Mouse (Mus musculus) embryo, embryonic 11.5 days (tissue): Measurements from ENCODE around the gene Hsd17b12.

Experiments
- DNase-seq: peaks from one replicate; pipeline ENCODE4 v3.0.0-alpha.2; 2012; ENCODE audit warnings: low read depth, low spot score

The Hsd17b12 gene

DNA sequence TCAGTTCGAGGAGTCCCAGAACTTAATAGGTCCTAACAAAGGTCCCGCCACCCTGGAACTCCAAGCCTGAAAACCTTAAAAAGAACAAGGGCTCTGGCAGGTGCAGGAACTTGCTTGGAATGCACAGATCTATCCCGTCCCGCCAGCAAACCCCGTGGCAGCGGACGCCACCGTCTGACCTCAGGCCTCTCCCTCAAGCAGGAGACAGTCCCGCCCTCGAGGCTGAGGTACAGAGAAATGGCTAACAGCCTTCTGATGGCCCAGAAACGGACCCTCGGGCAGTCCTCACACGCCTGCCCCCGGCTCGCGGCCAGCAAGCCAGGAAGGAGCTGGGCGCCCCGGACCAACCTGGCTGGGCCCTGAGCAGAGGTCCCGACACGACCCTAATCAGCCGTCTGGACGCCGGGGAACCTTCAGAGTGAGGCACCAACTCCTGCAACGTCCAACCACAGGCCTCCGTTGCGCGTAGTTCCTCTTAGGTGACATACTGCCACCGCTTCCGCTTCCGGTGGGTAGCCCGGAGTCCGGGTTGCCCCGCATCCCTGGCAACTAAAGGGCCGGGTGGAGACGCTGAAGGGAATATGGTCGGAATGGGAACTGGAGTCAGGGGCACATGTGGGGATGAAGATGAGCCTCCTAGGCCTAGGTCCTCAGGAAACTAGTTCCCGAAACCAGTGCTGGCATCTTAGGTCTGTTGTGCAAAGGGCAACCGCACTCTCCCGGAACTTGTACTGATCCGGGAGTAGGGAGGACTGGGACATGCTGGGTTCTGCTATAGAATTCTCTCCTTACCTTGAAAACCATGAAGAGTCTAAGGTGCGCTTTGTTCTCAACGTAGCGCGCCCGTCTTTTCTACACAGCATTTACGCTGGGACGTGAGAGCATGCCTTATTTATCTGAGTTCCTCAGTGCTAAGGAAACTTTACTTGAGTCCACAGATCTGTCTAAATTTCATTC, 147.2 kb downstream of the Hsd17b12 start, which contains the start of gene Alkbh3:
TSS of gene Alkbh3 (minus strand) at position 473 of the 957 bp plus-strand sequence.
- peak; percentile 84 for DNase-seq

DNA sequence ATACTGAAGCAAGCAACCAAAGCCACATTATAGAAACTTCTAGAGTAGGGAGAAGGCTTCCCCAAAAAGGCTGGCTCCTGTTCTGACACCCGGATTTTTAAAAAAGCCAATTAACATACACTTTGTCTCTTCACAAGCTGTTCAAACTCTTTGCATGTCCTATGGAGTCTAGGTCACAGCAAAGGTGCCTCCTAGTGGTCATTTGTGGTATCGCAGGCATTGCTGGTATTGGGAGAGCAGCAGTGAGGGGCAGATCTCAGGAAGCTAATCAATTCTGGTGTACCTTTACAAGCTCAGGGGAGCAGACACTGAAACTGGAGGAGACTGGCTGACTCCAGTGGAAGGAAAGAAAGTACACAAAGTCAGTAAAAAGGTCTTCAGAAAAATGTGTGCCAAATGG, 155.4 kb downstream of the Hsd17b12 start:
- peak; percentile 71 for DNase-seq

DNA sequence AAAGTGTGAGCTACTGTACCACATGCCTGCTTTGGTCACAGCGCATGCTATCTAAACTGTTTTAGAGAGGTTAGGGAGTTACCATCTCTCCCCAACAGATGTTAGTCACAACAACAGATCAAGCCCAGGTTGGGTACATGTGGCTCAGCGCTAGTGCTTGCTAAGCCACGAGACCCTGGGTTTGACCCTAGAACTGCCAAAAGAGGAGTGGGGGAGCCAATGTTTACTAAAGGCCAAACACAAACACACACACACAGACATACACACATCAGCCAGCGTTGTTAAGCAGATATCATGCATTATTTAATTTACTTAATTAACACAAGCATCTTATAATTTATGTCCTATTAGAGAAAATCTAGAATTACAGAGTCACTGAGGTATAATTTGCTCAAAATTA, 155.8 kb downstream of the Hsd17b12 start:
- DNase-seq = no peak

DNA sequence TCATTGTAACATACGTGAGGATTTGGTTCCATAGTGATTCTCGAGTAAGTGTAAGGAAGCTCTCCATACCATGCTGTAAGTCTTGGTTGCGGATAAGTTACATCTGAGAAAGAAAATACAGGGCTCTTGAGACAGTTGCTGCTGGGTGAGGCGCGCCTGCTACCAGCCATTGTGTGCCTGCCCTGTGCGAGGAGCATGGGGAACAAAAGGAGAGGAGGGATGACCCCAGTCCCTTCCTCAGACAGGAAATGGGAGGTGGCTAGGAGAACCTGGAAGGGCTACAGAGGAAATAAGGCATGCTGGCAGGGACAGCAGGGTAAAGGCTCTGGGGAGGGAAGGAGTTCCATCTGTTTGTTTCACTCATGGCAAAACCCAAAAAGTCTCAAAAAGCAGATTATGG, 156.4 kb downstream of the Hsd17b12 start:
- no peak for DNase-seq

DNA sequence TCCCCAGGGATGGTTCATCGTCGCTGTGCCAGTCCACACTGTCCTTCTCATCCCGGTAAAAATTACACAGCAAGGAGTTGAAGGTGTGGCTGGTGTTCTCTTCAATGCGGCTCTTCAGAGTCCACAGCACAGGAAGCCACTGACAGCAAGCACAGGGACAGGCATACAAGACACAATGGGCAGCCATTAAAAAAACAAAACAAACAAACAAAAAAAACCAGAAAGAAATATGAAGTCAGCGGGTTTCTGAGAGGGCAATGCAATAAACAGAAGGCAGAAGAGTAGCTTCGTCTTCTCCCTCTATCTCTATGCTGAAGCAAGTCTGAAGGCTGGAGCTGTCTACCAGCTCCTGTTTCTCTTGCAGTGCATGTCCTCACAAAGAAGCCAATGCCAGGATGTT, 161.5 kb downstream of the Hsd17b12 start, which contains the start of gene Gm27027:
TSS of gene Gm27027 (minus strand) at position 101 of the 400 bp plus-strand sequence.
- no peak for DNase-seq

DNA sequence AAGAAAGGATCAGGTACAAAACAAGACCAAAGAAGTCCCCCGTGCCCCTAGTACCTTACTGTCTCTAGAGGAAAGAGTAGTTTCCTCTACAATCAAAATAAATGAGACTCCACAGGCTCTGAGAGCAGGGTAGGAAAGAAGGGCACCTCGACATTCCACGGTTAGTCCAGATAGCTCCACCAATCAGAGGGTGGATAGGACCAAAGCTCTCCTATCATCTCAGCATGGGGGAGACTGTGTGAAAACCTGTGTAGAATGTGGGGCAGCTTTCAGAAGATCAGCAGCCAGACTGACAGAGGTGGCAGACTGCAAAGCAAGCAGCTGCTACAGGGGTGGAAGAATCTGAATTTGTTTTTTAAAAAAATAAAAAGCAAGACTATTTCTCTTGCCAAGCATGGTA, 165.0 kb downstream of the Hsd17b12 start:
- no peak for DNase-seq

DNA sequence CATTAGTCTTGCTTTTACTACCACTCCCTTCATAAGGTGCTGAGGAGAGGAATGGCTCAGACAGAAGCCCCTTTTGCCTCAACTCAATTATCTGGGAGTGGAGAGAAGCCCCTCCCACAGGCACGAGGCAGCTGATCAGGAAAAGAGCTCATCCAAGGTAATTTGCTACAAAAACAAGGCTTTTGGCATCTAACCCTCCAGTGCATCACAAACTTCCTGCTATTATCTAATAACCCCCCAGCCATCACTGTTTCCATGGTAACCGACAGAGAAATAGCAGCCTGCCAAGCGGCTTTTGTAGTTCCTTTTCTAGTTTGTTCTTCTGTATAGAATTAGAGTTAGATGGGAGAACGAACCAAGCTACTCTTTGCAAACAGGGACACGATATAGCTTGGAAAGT, 165.5 kb downstream of the Hsd17b12 start:
- no peak for DNase-seq

DNA sequence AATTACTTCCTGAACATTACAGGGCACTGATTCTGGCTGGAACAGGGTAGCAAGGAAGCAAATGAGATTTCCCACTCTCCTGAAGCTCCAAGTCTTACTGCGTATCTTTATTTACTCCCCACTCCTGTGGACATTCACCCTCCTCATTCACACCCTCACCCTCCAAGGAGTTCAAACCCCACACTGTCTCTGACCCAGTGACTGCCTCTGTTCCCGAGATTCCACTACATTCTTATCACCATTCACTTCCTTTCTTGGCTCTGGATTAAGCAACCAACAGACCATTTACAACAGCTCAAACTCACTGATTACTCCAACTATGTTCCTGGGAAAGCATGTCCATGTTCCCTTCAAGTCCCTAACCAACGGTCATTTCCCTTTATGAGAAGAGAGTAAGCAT, 166.4 kb downstream of the Hsd17b12 start:
- no peak for DNase-seq

DNA sequence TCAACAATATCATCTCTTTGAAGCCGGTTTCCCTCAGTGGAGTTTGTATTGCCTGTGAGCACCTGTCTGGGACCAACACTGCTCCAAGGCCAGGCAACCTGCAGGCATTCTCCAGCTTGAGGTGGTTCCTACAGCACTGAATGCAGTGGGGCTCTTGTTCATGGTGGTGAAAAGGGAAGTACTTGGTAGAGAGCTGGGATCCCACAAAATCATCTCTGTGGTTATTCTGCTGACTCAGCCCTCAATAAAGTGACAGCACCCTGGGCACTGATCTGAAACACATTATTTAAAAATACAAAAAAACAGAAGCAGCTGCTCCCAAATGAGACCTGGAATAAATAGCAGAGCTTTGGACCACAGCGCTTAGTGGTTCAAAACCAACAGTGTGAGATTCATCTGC, 169.3 kb downstream of the Hsd17b12 start:
- no peak for DNase-seq
